Comparison of ENCODE assay signal across 10 mouse cellular contexts in the genomic region with DNA sequence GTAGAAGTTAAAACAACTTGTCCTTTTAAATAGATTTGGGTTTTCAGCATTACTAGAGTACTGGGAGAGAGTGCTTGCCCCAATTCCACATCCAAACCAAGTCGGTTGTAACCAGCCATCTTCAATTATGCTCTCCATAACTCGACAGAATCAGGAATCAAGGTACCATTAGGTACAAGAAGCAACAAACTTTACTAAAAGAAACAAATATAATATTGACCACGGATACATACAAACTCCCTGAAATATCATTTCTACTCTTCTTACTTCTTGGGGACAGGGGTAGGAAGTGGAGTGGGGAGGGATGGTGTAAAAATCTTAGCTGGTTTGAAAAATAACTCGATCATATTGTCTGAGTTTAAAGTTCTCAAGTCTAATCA. TPM values are rescaled to one million over a fixed set of nuclear protein-coding genes. Genes with fewer than 3 reads are reported as not detected.
DNase-seq lines count a peak whose midpoint lies in the region; ATAC-seq and TF ChIP-seq lines count a peak whose summit lies in the region.
"Had no signal": no experiment of that assay in that cellular context is flagged by ENCODE, and none has a peak within 500 bp of the region (broad histone marks: within the 10 kb centered on the region; RNA-seq: fewer than 3 reads in every experiment).

No protein-coding gene starts in this region.

- no peaks in the 10 kb centered on the region for H3K4me1 ChIP-seq in cortical plate, adult 2 months (ENCODE audit: control insufficient read depth, insufficient read depth, low read length)
- H3K4me1 ChIP-seq in embryonic facial prominence, embryonic 10.5 days, result peaks cover 42% of the 10 kb centered on the region
- H3K4me1 ChIP-seq in forebrain, embryonic 16.5 days (replicated peaks; ENCODE audit: control insufficient read depth, insufficient read depth, low read length), result peaks cover 50% of the 10 kb centered on the region
- peaks cover 59% of the 10 kb centered on the region for H3K4me1 ChIP-seq in midbrain, embryonic 12.5 days

- TF ChIP-seq POLR2A in cortical plate, adult 2 months (IDR thresholded peaks at IDR 0.05; ENCODE audit: extremely low read depth, insufficient read depth, low read length), result no peak

- peak overlapping the region; percentile 90; the same call in 1 of the 2 replicates for H3K27ac ChIP-seq in cortical plate, adult 2 months (ENCODE audit: insufficient read depth, low read length)
- H3K27ac ChIP-seq in embryonic facial prominence, embryonic 10.5 days (replicated peaks), result 0 out of 2 replicates have a peak overlapping the region, but pooled peaks have one; percentile 59
- H3K27ac ChIP-seq in forebrain, embryonic 16.5 days (ENCODE audit: low read length), result peak overlapping the region; percentile 62
- peak overlapping the region; percentile 92; the same call in 1 of the 2 replicates for H3K27ac ChIP-seq in midbrain, embryonic 12.5 days (replicated peaks)

- H3K4me2 ChIP-seq in forebrain, embryonic 16.5 days (ENCODE audit: low read length), result peak overlapping the region; percentile 81
- H3K4me2 ChIP-seq in midbrain, embryonic 12.5 days (replicated peaks), result peak overlapping the region; percentile 78

- H3K36me3 ChIP-seq in embryonic facial prominence, embryonic 10.5 days (replicated peaks), result no peaks in the 10 kb centered on the region
- no peaks in the 10 kb centered on the region for H3K36me3 ChIP-seq in forebrain, embryonic 16.5 days (ENCODE audit: control insufficient read depth, insufficient read depth)
- H3K36me3 ChIP-seq in midbrain, embryonic 12.5 days, result 0 out of 2 replicates have a peak, but pooled peaks cover 3% of the 10 kb centered on the region

- peak overlapping the region; percentile 82; the same call in 1 of the 2 replicates for H3K4me3 ChIP-seq in cortical plate, adult 2 months (ENCODE audit: insufficient read depth, low read length)
- H3K4me3 ChIP-seq in embryonic facial prominence, embryonic 10.5 days, result peak overlapping the region; percentile 61
- peak overlapping the region; percentile 59 for H3K4me3 ChIP-seq in forebrain, embryonic 16.5 days (replicated peaks; ENCODE audit: low read length)
- H3K4me3 ChIP-seq in midbrain, embryonic 12.5 days, result peak overlapping the region; percentile 60

- H3K27me3 ChIP-seq in embryonic facial prominence, embryonic 10.5 days (replicated peaks; ENCODE audit: low read depth, poor library complexity, severe bottlenecking), result peaks cover 100% of the 10 kb centered on the region
- H3K27me3 ChIP-seq in forebrain, embryonic 16.5 days (replicated peaks; ENCODE audit: control insufficient read depth, insufficient read depth, low read length), result no peaks in the 10 kb centered on the region
- H3K27me3 ChIP-seq in midbrain, embryonic 12.5 days, result peaks cover 13% of the 10 kb centered on the region; the same call in 1 of the 2 replicates

- 5% methylated on average over 4 of the region's 4 CpGs for WGBS in embryonic facial prominence, embryonic 10.5 days
- 7% methylated on average over 4 of the region's 4 CpGs for WGBS in forebrain, embryonic 16.5 days
- WGBS in midbrain, embryonic 12.5 days, result 4% methylated on average over 4 of the region's 4 CpGs

- TF ChIP-seq CTCF in cortical plate, adult 2 months (IDR thresholded peaks at IDR 0.05; ENCODE audit: extremely low read depth, insufficient read depth, low read length), result no peak

- DNase-seq in embryonic facial prominence, embryonic 10.5 days (ENCODE audit: low spot score), result no peak
- no peak for DNase-seq in adipocyte (ENCODE audit: low spot score)
- DNase-seq in urinary bladder, postnatal 14 days (ENCODE audit: low spot score), result no peak
- DNase-seq in spleen, postnatal 36 days (ENCODE audit: low spot score in 2 of 2), result no peak
- DNase-seq: adrenal gland, postnatal 10 days; cerebellum, postnatal 36 days; lung, adult 2 months had no signal

- H3K9me3 ChIP-seq in embryonic facial prominence, embryonic 10.5 days, result no peaks in the 10 kb centered on the region
- H3K9me3 ChIP-seq in forebrain, embryonic 16.5 days (ENCODE audit: control insufficient read depth, low read length), result no peaks in the 10 kb centered on the region
- no peaks in the 10 kb centered on the region for H3K9me3 ChIP-seq in midbrain, embryonic 12.5 days

- ATAC-seq in forebrain, embryonic 16.5 days, result no peak
- no peak for ATAC-seq in midbrain, embryonic 12.5 days (ENCODE audit: low FRiP score, low read depth)

- H3K9ac ChIP-seq in forebrain, embryonic 16.5 days (replicated peaks; ENCODE audit: low read depth, low read length), result peak overlapping the region; percentile 82
- H3K9ac ChIP-seq in midbrain, embryonic 12.5 days (replicated peaks), result peak overlapping the region; percentile 85

RNA-seq across cellular contexts. Expression of a gene that starts 16.7 kb away (rescaled TPM):
- polyA plus RNA-seq in cortical plate, adult 2 months (2012; rRNA removed), result 37.5 and 39.1 TPM in 2 replicates
- 6.8 and 7.5 TPM in 2 replicates for polyA plus RNA-seq in embryonic facial prominence, embryonic 10.5 days (2016; fragmentation: Nextera tagmentation; extraction: Ambion mirVana)
- 41.0 and 56.6 TPM in 2 replicates for polyA plus RNA-seq in forebrain, embryonic 16.5 days (2015; fragmentation: Nextera tagmentation; extraction: Ambion mirVana)
- polyA plus RNA-seq in midbrain, embryonic 12.5 days (2016; fragmentation: Nextera tagmentation; extraction: Ambion mirVana), result 36.3 and 37.6 TPM in 2 replicates
